Mouse (Mus musculus): Measurements from ENCODE around the gene Pdzrn4. TPM values are rescaled to one million over a fixed set of nuclear protein-coding genes. Genes with fewer than 3 reads are reported as not detected.

The Pdzrn4 gene
- 0.25 and 0.35 TPM in 2 replicates for polyA plus RNA-seq (2015; fragmentation: Nextera tagmentation; extraction: Ambion mirVana)

GRCm38 (mm10) chr15:92396770-92397608, at the start of gene Pdzrn4:
Gene Pdzrn4, plus strand, starts transcription at chr15:92396881.

All from spleen, postnatal 0 days (tissue).